Mouse (Mus musculus) gastrocnemius, adult 8-10 months (tissue): ENCODE measurements around the gene Rgs14. TPM values are rescaled to one million over a fixed set of nuclear protein-coding genes. Genes with fewer than 3 reads are reported as not detected.

ENCODE experiments used
- DNase-seq, 2 experiments: peaks; one replicate each; pipeline ENCODE4 v3.0.0; 2022; ENCODE audit warnings: low spot score in 2 of 2
- total RNA-seq, 4 experiments: library from RNA; stranded (reverse); gene quantifications; 2 replicates each; pipeline ENCODE4 v1.2.4; 2022

Gene Rgs14
- total RNA-seq, 4 experiments from 2014 or later = 0.29 to 0.35 TPM; not detected in 2

GRCm38 (mm10) chr13:55344286-55344685 lies 25.2 kb upstream of the Rgs14 start:
- DNase-seq = no peak

- DNase-seq = no peak
These were observed 22.8 kb upstream of the Rgs14 start for GRCm38 (mm10) chr13:55346745-55347144.

- DNase-seq = no peak
These were observed 8.4 kb upstream of the Rgs14 start for GRCm38 (mm10) chr13:55361145-55361544.

GRCm38 (mm10) chr13:55361974-55362452 lies 7.5 kb upstream of the Rgs14 start:
- peak; percentile 17 to 31 for DNase-seq

- DNase-seq = peak; percentile 94 to 97
These were observed 7.0 kb upstream of the Rgs14 start, which contains the start of gene Lman2 for GRCm38 (mm10) chr13:55362453-55363060. Gene Lman2 (minus strand): TSS chr13:55362783.

GRCm38 (mm10) chr13:55368401-55368800 lies 1.1 kb upstream of the Rgs14 start:
- DNase-seq = no peak

GRCm38 (mm10) chr13:55370234-55370633 lies 702 bp downstream of the Rgs14 start:
- no peak for DNase-seq

GRCm38 (mm10) chr13:55371007-55371681 lies 1.6 kb downstream of the Rgs14 start:
- no peak for DNase-seq

- DNase-seq = no peak
These were observed 2.2 kb downstream of the Rgs14 start for GRCm38 (mm10) chr13:55371740-55372139.

- DNase-seq = no peak
These were observed 4.8 kb downstream of the Rgs14 start for GRCm38 (mm10) chr13:55374206-55374924.

GRCm38 (mm10) chr13:55375877-55376276 lies 6.3 kb downstream of the Rgs14 start:
- no peak for DNase-seq

GRCm38 (mm10) chr13:55378907-55379580 lies 9.5 kb downstream of the Rgs14 start:
- no peak for DNase-seq

- no peak for DNase-seq
These were observed 12.3 kb downstream of the Rgs14 start for GRCm38 (mm10) chr13:55381790-55382189.

GRCm38 (mm10) chr13:55390644-55391043 lies 21.1 kb downstream of the Rgs14 start:
- no peak for DNase-seq

- DNase-seq = no peak
These were observed 22.1 kb downstream of the Rgs14 start for GRCm38 (mm10) chr13:55391626-55392029.

GRCm38 (mm10) chr13:55392933-55393332 lies 23.4 kb downstream of the Rgs14 start:
- no peak for DNase-seq

- no peak for DNase-seq
These were observed 28.6 kb downstream of the Rgs14 start, which contains the start of gene Slc34a1 for GRCm38 (mm10) chr13:55398088-55398487. Gene Slc34a1 (plus strand): TSS chr13:55398187.

- no peak for DNase-seq
These were observed 29.9 kb downstream of the Rgs14 start for GRCm38 (mm10) chr13:55399300-55400038.

- DNase-seq = no peak
These were observed 30.5 kb downstream of the Rgs14 start for GRCm38 (mm10) chr13:55400039-55400346.

- no peak for DNase-seq
These were observed 33.7 kb downstream of the Rgs14 start for GRCm38 (mm10) chr13:55403266-55403665.
